Mouse (Mus musculus) liver, adult 2 months (tissue): ENCODE results near the gene Mpeg1. TPM values are rescaled to one million over a fixed set of nuclear protein-coding genes. Genes with fewer than 3 reads are reported as not detected.
A peak's percentile ranks its signal among the peaks of the same experiment; 100 is the strongest.

Experiments
- DNase-seq: peaks from one replicate; pipeline ENCODE4 v3.0.0-alpha.2; 2011; ENCODE audit warnings: low read depth, low spot score; ENCODE audit errors: extremely low read depth
- H3K27ac ChIP-seq: fragments of 200-500 bp; replicated peaks from 2 replicates; pipeline ENCODE4 v1.5.1; 2012; ENCODE audit warnings: low read depth, mild to moderate bottlenecking, control low read depth, inconsistent platforms, low read length; ENCODE audit not compliant: insufficient read depth
- H3K27me3 ChIP-seq: fragments of 200-500 bp; 2 replicates; pipeline ENCODE4 v1.6.1; 2012; ENCODE audit warnings: mild to moderate bottlenecking, moderate library complexity, low read length, inconsistent platforms; ENCODE audit not compliant: control insufficient read depth, insufficient read depth
- H3K36me3 ChIP-seq: fragments of 200-500 bp; 2 replicates; pipeline ENCODE4 v1.6.1; 2012; ENCODE audit warnings: low read length, inconsistent platforms; ENCODE audit not compliant: control insufficient read depth, insufficient read depth
- H3K4me1 ChIP-seq: fragments of 200-500 bp; 2 replicates; pipeline ENCODE4 v1.6.1; 2011; ENCODE audit warnings: low read length; ENCODE audit not compliant: control insufficient read depth, insufficient read depth
- H3K4me3 ChIP-seq: fragments of 200-500 bp; 2 replicates; pipeline ENCODE4 v1.5.1; 2011; ENCODE audit warnings: low read depth, mild to moderate bottlenecking, control low read depth, low read length, moderate library complexity; ENCODE audit not compliant: insufficient read depth
- H3K79me2 ChIP-seq: fragments of 200-500 bp; 2 replicates; pipeline ENCODE4 v1.6.1; 2012; ENCODE audit warnings: inconsistent platforms, mild to moderate bottlenecking, low read length, moderate library complexity; ENCODE audit not compliant: control insufficient read depth, insufficient read depth
- H3K9ac ChIP-seq: fragments of 200-500 bp; 2 replicates; pipeline ENCODE4 v1.6.1; 2012; ENCODE audit warnings: low read depth, mild to moderate bottlenecking, control low read depth, inconsistent platforms, low read length
- CTCF ChIP-seq: fragments of 200-500 bp; IDR thresholded peaks from 2 replicates; pipeline ENCODE4 v1.5.1; 2011; ENCODE audit warnings: low read depth, low read length, control low read depth
- POLR2A ChIP-seq: fragments of 200-500 bp; IDR thresholded peaks from 2 replicates; pipeline ENCODE4 v1.6.1; 2011; ENCODE audit warnings: low read length, control low read depth; ENCODE audit not compliant: insufficient read depth; ENCODE audit errors: extremely low read depth
- WGBS: fragments of 180-500 bp; shearing (Covaris S2); methylation state at CpG from one replicate; pipeline ENCODE4 v1.1.7; 2018; 5-methylcytosine and 5-hydroxymethylcytosine counted together
- polyA plus RNA-seq: library from polyadenylated mRNA; depleted of rRNA; stranded (reverse); fragments of >200 nt; gene quantifications from 2 replicates; pipeline ENCODE4 v1.2.3, GENCODE M21; 2012
- total RNA-seq: library from RNA; depleted of rRNA; stranded (reverse); fragments of >200 nt; gene quantifications from 2 replicates; pipeline ENCODE4 v1.2.3, GENCODE M21; 2014

The Mpeg1 gene
- total and polyA plus RNA-seq, 2 experiments: 7.4 to 27.1 TPM

DNA sequence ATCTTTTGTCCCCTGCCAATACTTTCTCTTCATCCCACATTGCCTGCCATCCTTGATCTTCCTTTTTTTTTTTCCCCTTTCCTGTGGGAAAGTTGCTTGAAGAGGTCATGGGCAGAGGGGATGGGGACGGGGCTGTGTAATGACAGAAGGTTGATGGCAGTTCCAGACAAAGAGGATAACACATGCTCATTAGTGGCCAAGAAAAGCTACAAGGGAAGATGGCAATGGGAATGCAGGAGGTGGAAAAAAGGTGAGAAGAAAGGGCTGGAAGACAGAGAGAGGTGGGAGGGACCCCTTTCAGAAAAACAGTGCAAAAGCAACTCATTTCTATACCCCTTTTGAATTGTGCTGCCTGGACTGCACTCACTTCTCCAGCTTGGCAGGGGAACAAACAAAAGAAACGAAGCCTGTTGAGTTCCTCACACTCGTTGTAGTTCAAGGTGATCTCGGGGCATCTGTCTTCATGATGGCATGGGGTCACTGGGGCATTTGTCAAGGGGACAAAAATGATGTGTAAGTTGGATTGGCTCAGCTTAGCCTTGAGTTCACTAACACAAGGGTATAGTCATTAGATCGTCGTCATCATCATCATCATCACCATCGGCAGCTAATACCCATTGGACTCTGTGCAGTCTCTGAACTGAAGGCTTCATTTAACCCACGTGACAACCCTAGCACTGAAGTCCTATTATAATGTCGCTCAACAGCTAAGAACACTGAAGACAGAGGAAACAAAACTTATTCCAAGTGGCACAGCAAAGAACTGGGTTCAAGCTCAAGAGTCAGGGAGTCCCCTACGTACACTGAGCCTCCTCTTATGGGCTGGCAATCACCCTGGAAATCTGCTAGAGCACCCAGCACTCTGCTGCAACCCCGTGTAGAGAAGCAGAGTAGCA, 29.3 kb downstream of the Mpeg1 start:
- Histone ChIP-seq H3K79me2 (peaks cover 8% of the 10 kb centered on the region), H3K4me1 (peaks cover 32% of the 10 kb centered on the region), H3K27ac (peak overlapping the region; percentile 82), H3K27me3 (no peaks in the 10 kb centered on the region), H3K4me3 (no peak overlapping the region), H3K36me3 (no peaks in the 10 kb centered on the region), H3K9ac (no peak overlapping the region)
- DNase-seq: peak; percentile 29
- no peak for TF ChIP-seq CTCF
- WGBS: 66% methylated on average over 11 of the region's 11 CpGs

GRCm38 (mm10) chr19:12491636-12492035, 31.1 kb downstream of the Mpeg1 start:
- DNase-seq: no peak
- Histone ChIP-seq H3K9ac (no peak overlapping the region), H3K79me2 (peaks cover 8% of the 10 kb centered on the region), H3K4me3 (no peak overlapping the region), H3K27me3 (no peaks in the 10 kb centered on the region), H3K27ac (no peak overlapping the region), H3K36me3 (no peaks in the 10 kb centered on the region), H3K4me1 (peaks cover 21% of the 10 kb centered on the region)
- TF ChIP-seq CTCF (no peak), POLR2A (no peak)
- 94% methylated on average over 7 of the region's 7 CpGs for WGBS

- H3K27me3 ChIP-seq: no peaks in the 10 kb centered on the region
- no peak for DNase-seq
- peaks cover 10% of the 10 kb centered on the region for H3K79me2 ChIP-seq
- 84% methylated on average over 4 of the region's 4 CpGs for WGBS
- TF ChIP-seq POLR2A: no peak
- TF ChIP-seq CTCF: no peak
- H3K4me3 ChIP-seq: no peak overlapping the region
- no peak overlapping the region for H3K27ac ChIP-seq
- no peaks in the 10 kb centered on the region for H3K36me3 ChIP-seq
- peaks cover 7% of the 10 kb centered on the region; the same call in 1 of the 2 replicates for H3K4me1 ChIP-seq
- H3K9ac ChIP-seq: no peak overlapping the region
These were observed 33.0 kb downstream of the Mpeg1 start for GRCm38 (mm10) chr19:12493453-12494186.

DNA sequence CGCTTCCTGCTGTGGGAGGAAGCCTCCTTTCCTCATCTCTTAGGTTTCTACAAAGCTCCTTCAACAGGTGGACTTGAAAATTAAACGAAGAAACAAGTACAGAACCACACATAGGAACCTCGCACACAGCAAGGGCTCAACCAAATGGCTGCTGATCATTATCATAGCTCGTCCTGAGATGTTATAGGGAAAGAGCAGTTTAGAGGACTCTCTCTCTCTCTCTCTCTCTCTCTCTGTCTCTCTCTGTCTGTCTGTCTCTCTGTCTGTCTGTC, 33.5 kb downstream of the Mpeg1 start:
- WGBS: 83% methylated on average over 4 of the region's 4 CpGs
- H3K4me3 ChIP-seq: no peak overlapping the region
- H3K27me3 ChIP-seq: no peaks in the 10 kb centered on the region
- peaks cover 10% of the 10 kb centered on the region for H3K79me2 ChIP-seq
- peaks cover 7% of the 10 kb centered on the region; the same call in 1 of the 2 replicates for H3K4me1 ChIP-seq
- no peak overlapping the region for H3K9ac ChIP-seq
- TF ChIP-seq POLR2A (no peak), CTCF (no peak)
- no peak for DNase-seq
- H3K36me3 ChIP-seq: no peaks in the 10 kb centered on the region
- H3K27ac ChIP-seq: no peak overlapping the region

- TF ChIP-seq CTCF (no peak), POLR2A (no peak)
- H3K79me2 ChIP-seq: peaks cover 10% of the 10 kb centered on the region
- WGBS: 92% methylated on average over 3 of the region's 3 CpGs
These were observed 34.5 kb downstream of the Mpeg1 start for GRCm38 (mm10) chr19:12494972-12495535.

More at GRCm38 (mm10) chr19:12494972-12495535, 34.5 kb downstream of the Mpeg1 start:
- Histone ChIP-seq H3K27ac (no peak overlapping the region), H3K4me3 (no peak overlapping the region), H3K27me3 (no peaks in the 10 kb centered on the region), H3K36me3 (no peaks in the 10 kb centered on the region), H3K9ac (no peak overlapping the region), H3K4me1 (peaks cover 1% of the 10 kb centered on the region; the same call in 1 of the 2 replicates)
- DNase-seq: no peak
